Mouse (Mus musculus): Measurements from ENCODE around the gene Atf2. TPM values are rescaled to one million over a fixed set of nuclear protein-coding genes. Genes with fewer than 3 reads are reported as not detected.
A peak's percentile ranks its signal among the peaks of the same experiment; 100 is the strongest.
"Not testable (repeated sequence)": the region's sequence is repeated elsewhere in the genome, so short reads cannot be mapped to it uniquely, and the experiment has no call there.

Atf2 gene
- polyA plus RNA-seq, 1 experiment: 22.0 TPM

GRCm38 (mm10) chr2:73903536-73903935 lies 11.1 kb upstream of the Atf2 start:
- Histone ChIP-seq H3K36me3 (ENCODE audit: control insufficient read depth, insufficient read depth, low read length) (peaks cover 11% of the 10 kb centered on the region), H3K27ac (ENCODE audit: insufficient read depth, low read depth, low read length) (no peak overlapping the region), H3K4me3 (ENCODE audit: insufficient read depth, low read depth, low read length) (no peak overlapping the region), H3K27me3 (replicated peaks; ENCODE audit: control insufficient read depth, insufficient read depth, low read length) (no peaks in the 10 kb centered on the region), H3K4me1 (ENCODE audit: control insufficient read depth, insufficient read depth, low read length) (no peaks in the 10 kb centered on the region)
- DNase-seq: no peak
- 95% methylated on average over 2 of the region's 2 CpGs for WGBS
- no peak for TF ChIP-seq CTCF (conservative IDR thresholded peaks at IDR 0.05; ENCODE audit: insufficient read depth, insufficient read length, low read depth, low read length)
- TF ChIP-seq POLR2A (IDR thresholded peaks at IDR 0.05; ENCODE audit: low read depth, low read length): no peak

GRCm38 (mm10) chr2:73902328-73902727 lies 9.9 kb upstream of the Atf2 start:
- H3K4me3 ChIP-seq (ENCODE audit: insufficient read depth, low read depth, low read length); H3K36me3 ChIP-seq (ENCODE audit: control insufficient read depth, insufficient read depth, low read length); H3K27me3 ChIP-seq (replicated peaks; ENCODE audit: control insufficient read depth, insufficient read depth, low read length); H3K27ac ChIP-seq (ENCODE audit: insufficient read depth, low read depth, low read length); H3K4me1 ChIP-seq (ENCODE audit: control insufficient read depth, insufficient read depth, low read length); DNase-seq: not testable (repeated sequence)
- 97% methylated on average over 3 of the region's 3 CpGs for WGBS

- no peaks in the 10 kb centered on the region for H3K4me1 ChIP-seq (ENCODE audit: control insufficient read depth, insufficient read depth, low read length)
- DNase-seq: no peak
- no peak for TF ChIP-seq CTCF (conservative IDR thresholded peaks at IDR 0.05; ENCODE audit: insufficient read depth, insufficient read length, low read depth, low read length)
- no peak for TF ChIP-seq POLR2A (IDR thresholded peaks at IDR 0.05; ENCODE audit: low read depth, low read length)
- H3K27ac ChIP-seq (ENCODE audit: insufficient read depth, low read depth, low read length): no peak overlapping the region
- no peaks in the 10 kb centered on the region for H3K27me3 ChIP-seq (replicated peaks; ENCODE audit: control insufficient read depth, insufficient read depth, low read length)
- no peak overlapping the region for H3K4me3 ChIP-seq (ENCODE audit: insufficient read depth, low read depth, low read length)
- no peaks in the 10 kb centered on the region for H3K36me3 ChIP-seq (ENCODE audit: control insufficient read depth, insufficient read depth, low read length)
Measured at GRCm38 (mm10) chr2:73901169-73901568, 8.7 kb upstream of the Atf2 start.

GRCm38 (mm10) chr2:73900364-73900763 lies 7.9 kb upstream of the Atf2 start:
- WGBS: 55% methylated on average over 1 of the region's 1 CpGs
- Histone ChIP-seq H3K4me1 (ENCODE audit: control insufficient read depth, insufficient read depth, low read length) (no peaks in the 10 kb centered on the region), H3K27ac (ENCODE audit: insufficient read depth, low read depth, low read length) (no peak overlapping the region), H3K27me3 (replicated peaks; ENCODE audit: control insufficient read depth, insufficient read depth, low read length) (no peaks in the 10 kb centered on the region), H3K4me3 (ENCODE audit: insufficient read depth, low read depth, low read length) (no peak overlapping the region), H3K36me3 (ENCODE audit: control insufficient read depth, insufficient read depth, low read length) (no peaks in the 10 kb centered on the region)
- no peak for TF ChIP-seq POLR2A (IDR thresholded peaks at IDR 0.05; ENCODE audit: low read depth, low read length)
- no peak for TF ChIP-seq CTCF (conservative IDR thresholded peaks at IDR 0.05; ENCODE audit: insufficient read depth, insufficient read length, low read depth, low read length)
- no peak for DNase-seq

GRCm38 (mm10) chr2:73896919-73897318 lies 4.5 kb upstream of the Atf2 start:
- not testable (repeated sequence) for H3K36me3 ChIP-seq (ENCODE audit: control insufficient read depth, insufficient read depth, low read length); DNase-seq; H3K27ac ChIP-seq (ENCODE audit: insufficient read depth, low read depth, low read length); H3K27me3 ChIP-seq (replicated peaks; ENCODE audit: control insufficient read depth, insufficient read depth, low read length); H3K4me3 ChIP-seq (ENCODE audit: insufficient read depth, low read depth, low read length); H3K4me1 ChIP-seq (ENCODE audit: control insufficient read depth, insufficient read depth, low read length)
- 68% methylated on average over 4 of the region's 4 CpGs for WGBS

GRCm38 (mm10) chr2:73893473-73894270 lies 1.2 kb upstream of the Atf2 start:
- H3K4me1 ChIP-seq (ENCODE audit: control insufficient read depth, insufficient read depth, low read length): no peaks in the 10 kb centered on the region; the same call in 1 of the 2 replicates
- H3K27ac ChIP-seq (ENCODE audit: insufficient read depth, low read depth, low read length): no peak overlapping the region
- H3K36me3 ChIP-seq (ENCODE audit: control insufficient read depth, insufficient read depth, low read length): no peaks in the 10 kb centered on the region
- TF ChIP-seq CTCF (conservative IDR thresholded peaks at IDR 0.05; ENCODE audit: insufficient read depth, insufficient read length, low read depth, low read length): no peak
- TF ChIP-seq POLR2A (IDR thresholded peaks at IDR 0.05; ENCODE audit: low read depth, low read length): no peak
- H3K27me3 ChIP-seq (replicated peaks; ENCODE audit: control insufficient read depth, insufficient read depth, low read length): no peaks in the 10 kb centered on the region
- DNase-seq: no peak
- WGBS: 60% methylated on average over 22 of the region's 22 CpGs
- H3K4me3 ChIP-seq (ENCODE audit: insufficient read depth, low read depth, low read length): no peak overlapping the region

GRCm38 (mm10) chr2:73891701-73892463 lies 557 bp downstream of the Atf2 start:
- Histone ChIP-seq H3K27ac (ENCODE audit: insufficient read depth, low read depth, low read length) (peak overlapping the region; percentile 88), H3K36me3 (ENCODE audit: control insufficient read depth, insufficient read depth, low read length) (no peaks in the 10 kb centered on the region), H3K27me3 (replicated peaks; ENCODE audit: control insufficient read depth, insufficient read depth, low read length) (no peaks in the 10 kb centered on the region), H3K4me3 (ENCODE audit: insufficient read depth, low read depth, low read length) (peak overlapping the region; percentile 98), H3K4me1 (ENCODE audit: control insufficient read depth, insufficient read depth, low read length) (no peaks in the 10 kb centered on the region; the same call in 1 of the 2 replicates)
- no peak for TF ChIP-seq POLR2A (IDR thresholded peaks at IDR 0.05; ENCODE audit: low read depth, low read length)
- TF ChIP-seq CTCF (conservative IDR thresholded peaks at IDR 0.05; ENCODE audit: insufficient read depth, insufficient read length, low read depth, low read length): no peak
- under 1% methylated on average over 54 of the region's 54 CpGs for WGBS
- DNase-seq: no peak

All from kidney, adult 2 months (tissue).